In the genomic region with DNA sequence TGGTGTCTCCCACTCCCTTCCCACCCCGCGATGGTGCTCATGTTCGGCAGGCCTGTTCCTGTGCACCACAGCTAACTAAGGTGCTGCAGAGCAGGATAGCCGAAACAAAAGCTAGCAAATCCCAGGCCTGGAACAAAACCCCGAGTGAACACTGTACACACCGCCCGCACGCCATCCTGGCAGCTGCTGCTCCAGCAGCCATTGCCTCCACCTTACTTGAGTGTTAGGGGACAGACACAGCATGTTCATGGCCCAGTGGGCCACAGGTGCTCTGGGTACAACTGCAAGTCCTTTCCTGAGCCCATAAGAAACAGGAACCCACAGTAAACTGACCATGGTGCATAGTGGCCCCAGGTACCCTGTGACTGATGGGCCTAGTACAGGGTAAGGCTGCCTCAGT, we compare ENCODE assay signal across 31 mouse cellular contexts. TPM values are rescaled to one million over a fixed set of nuclear protein-coding genes. Genes with fewer than 3 reads are reported as not detected.
A peak's percentile ranks its signal among the peaks of the same experiment; 100 is the strongest.
DNase-seq lines count a peak whose midpoint lies in the region; ATAC-seq and TF ChIP-seq lines count a peak whose summit lies in the region.
"Had no signal": no experiment of that assay in that cellular context is flagged by ENCODE, and none has a peak within 500 bp of the region (broad histone marks: within the 10 kb centered on the region; RNA-seq: fewer than 3 reads in every experiment).

No protein-coding gene starts in this region.

- no peak overlapping the region for H3K4me3 ChIP-seq in forebrain, embryonic 12.5 days (replicated peaks)
- no peak overlapping the region for H3K4me3 ChIP-seq in forebrain, embryonic 11.5 days (ENCODE audit: low read depth, low read length)
- H3K4me3 ChIP-seq in hindbrain, embryonic 13.5 days = no peak overlapping the region
- H3K4me3 ChIP-seq in hindbrain, embryonic 11.5 days (ENCODE audit: low read depth, low read length) = no peak overlapping the region
- H3K4me3 ChIP-seq in midbrain, embryonic 10.5 days = 0 out of 2 replicates have a peak overlapping the region, but pooled peaks have one; percentile 11
- no peak overlapping the region for H3K4me3 ChIP-seq in midbrain, embryonic 11.5 days (ENCODE audit: low read depth, low read length)
- H3K4me3 ChIP-seq in MEL (ENCODE audit: control insufficient read depth in 1 of 2, insufficient read depth in 1 of 2, low read depth in 2 of 2, low read length in 2 of 2) = no peak overlapping the region
- H3K4me3 ChIP-seq: embryonic facial prominence, embryonic 13.5 days; hindbrain, embryonic 15.5 days; limb, embryonic 15.5 days; neural tube, embryonic 13.5 days had no signal

- peak overlapping the region; percentile 22; the same call in 1 of the 2 replicates for H3K9ac ChIP-seq in forebrain, embryonic 12.5 days
- no peak overlapping the region for H3K9ac ChIP-seq in forebrain, embryonic 11.5 days (ENCODE audit: low read length)
- no peak overlapping the region for H3K9ac ChIP-seq in hindbrain, embryonic 13.5 days
- H3K9ac ChIP-seq in hindbrain, embryonic 11.5 days (ENCODE audit: low read depth, low read length) = no peak overlapping the region
- H3K9ac ChIP-seq in midbrain, embryonic 11.5 days (ENCODE audit: low read length) = no peak overlapping the region
- H3K9ac ChIP-seq in MEL (ENCODE audit: control insufficient read depth, low read depth, low read length, poor library complexity, severe bottlenecking) = no peak overlapping the region
- H3K9ac ChIP-seq: embryonic facial prominence, embryonic 13.5 days; hindbrain, embryonic 15.5 days; limb, embryonic 15.5 days; neural tube, embryonic 13.5 days had no signal

- H3K79me2 ChIP-seq in MEL (ENCODE audit: control insufficient read depth, insufficient read depth, low read length, poor library complexity) = peaks cover 33% of the 10 kb centered on the region

- peaks cover 23% of the 10 kb centered on the region for H3K4me1 ChIP-seq in forebrain, embryonic 12.5 days
- H3K4me1 ChIP-seq in forebrain, embryonic 11.5 days (replicated peaks; ENCODE audit: control insufficient read depth, insufficient read depth, low read length) = peaks cover 13% of the 10 kb centered on the region; the same call in 1 of the 2 replicates
- H3K4me1 ChIP-seq in hindbrain, embryonic 13.5 days (replicated peaks) = peaks cover 33% of the 10 kb centered on the region
- H3K4me1 ChIP-seq in hindbrain, embryonic 11.5 days (replicated peaks; ENCODE audit: control insufficient read depth, insufficient read depth, low read length) = peaks cover 11% of the 10 kb centered on the region
- H3K4me1 ChIP-seq in midbrain, embryonic 10.5 days = peaks cover 30% of the 10 kb centered on the region
- peaks cover 18% of the 10 kb centered on the region for H3K4me1 ChIP-seq in midbrain, embryonic 11.5 days (ENCODE audit: control insufficient read depth, insufficient read depth, low read length)
- H3K4me1 ChIP-seq in MEL (ENCODE audit: control insufficient read depth in 1 of 2, insufficient read depth in 2 of 2, low read length in 2 of 2) = peaks cover 0 to 6% of the 10 kb centered on the region in 2 experiments; a peak in 2 of 4 replicates

- peak in 1 of 2 experiments; percentile 46; a peak in 1 of 4 replicates for TF ChIP-seq POLR2A in MEL (IDR thresholded peaks at IDR 0.05; ENCODE audit: control insufficient read depth in 1 of 2, insufficient read depth in 1 of 2, low read depth in 1 of 2, low read length in 2 of 2, poor library complexity in 1 of 2)

- no peaks in the 10 kb centered on the region for H3K9me3 ChIP-seq in forebrain, embryonic 12.5 days
- no peaks in the 10 kb centered on the region for H3K9me3 ChIP-seq in forebrain, embryonic 11.5 days (ENCODE audit: control insufficient read depth, low read length)
- H3K9me3 ChIP-seq in hindbrain, embryonic 13.5 days = no peaks in the 10 kb centered on the region
- no peaks in the 10 kb centered on the region for H3K9me3 ChIP-seq in hindbrain, embryonic 11.5 days (ENCODE audit: control insufficient read depth, low read length)
- no peaks in the 10 kb centered on the region for H3K9me3 ChIP-seq in midbrain, embryonic 10.5 days (replicated peaks)
- H3K9me3 ChIP-seq in midbrain, embryonic 11.5 days (ENCODE audit: control insufficient read depth, low read length) = no peaks in the 10 kb centered on the region
- H3K9me3 ChIP-seq in MEL (replicated peaks; ENCODE audit: insufficient read depth, low read length) = no peaks in the 10 kb centered on the region
- H3K9me3 ChIP-seq: embryonic facial prominence, embryonic 13.5 days; hindbrain, embryonic 15.5 days; limb, embryonic 15.5 days; neural tube, embryonic 13.5 days had no signal

- ATAC-seq in forebrain, embryonic 12.5 days (ENCODE audit: low FRiP score) = no peak
- no peak for ATAC-seq in forebrain, embryonic 11.5 days (replicated peaks; ENCODE audit: low FRiP score)
- ATAC-seq in hindbrain, embryonic 13.5 days (ENCODE audit: low FRiP score) = no peak
- ATAC-seq in hindbrain, embryonic 11.5 days (ENCODE audit: low FRiP score) = no peak
- ATAC-seq in midbrain, embryonic 11.5 days (ENCODE audit: low FRiP score) = no peak
- ATAC-seq: activated CD4-positive, CD25-positive, alpha-beta regulatory T cell, adult 4 months; CD4-positive, CD25-positive, alpha-beta regulatory T cell, adult 4 months; forebrain, embryonic 14.5 days; inflammation-experienced regulatory T-cells, adult 6 months had no signal

- H3K36me3 ChIP-seq in forebrain, embryonic 12.5 days (replicated peaks) = peaks cover 66% of the 10 kb centered on the region
- H3K36me3 ChIP-seq in forebrain, embryonic 11.5 days (ENCODE audit: control insufficient read depth, insufficient read depth, low read length) = peaks cover 25% of the 10 kb centered on the region
- peaks cover 68% of the 10 kb centered on the region for H3K36me3 ChIP-seq in hindbrain, embryonic 13.5 days
- H3K36me3 ChIP-seq in hindbrain, embryonic 11.5 days (ENCODE audit: control insufficient read depth, insufficient read depth, low read length) = peaks cover 20% of the 10 kb centered on the region
- peaks cover 69% of the 10 kb centered on the region for H3K36me3 ChIP-seq in midbrain, embryonic 10.5 days
- H3K36me3 ChIP-seq in midbrain, embryonic 11.5 days (ENCODE audit: control insufficient read depth, insufficient read depth, low read length) = peaks cover 28% of the 10 kb centered on the region
- peaks cover 7 to 8% of the 10 kb centered on the region in 2 experiments; a peak in 3 of 4 replicates for H3K36me3 ChIP-seq in MEL (ENCODE audit: control insufficient read depth in 1 of 2, insufficient read depth in 2 of 2, low read length in 2 of 2)

- TF ChIP-seq EP300 in MEL (IDR thresholded peaks at IDR 0.05; ENCODE audit: low read depth in 1 of 2, low read length in 2 of 2) = no peak

- no peak for TF ChIP-seq CTCF in MEL (IDR thresholded peaks at IDR 0.05 in 2 of 3, conservative IDR thresholded peaks at IDR 0.05 in 1 of 3; ENCODE audit: control insufficient read depth in 1 of 3, insufficient read depth in 1 of 3, low read depth in 2 of 3, low read length in 3 of 3, poor library complexity in 1 of 3, severe bottlenecking in 1 of 3)

- H3K27me3 ChIP-seq in forebrain, embryonic 12.5 days = no peaks in the 10 kb centered on the region
- H3K27me3 ChIP-seq in forebrain, embryonic 11.5 days (ENCODE audit: control insufficient read depth, insufficient read depth, low read length) = no peaks in the 10 kb centered on the region
- no peaks in the 10 kb centered on the region for H3K27me3 ChIP-seq in hindbrain, embryonic 13.5 days
- no peaks in the 10 kb centered on the region for H3K27me3 ChIP-seq in hindbrain, embryonic 11.5 days (ENCODE audit: control insufficient read depth, insufficient read depth, low read length)
- no peaks in the 10 kb centered on the region for H3K27me3 ChIP-seq in midbrain, embryonic 10.5 days (ENCODE audit: low read depth, poor library complexity, severe bottlenecking)
- no peaks in the 10 kb centered on the region for H3K27me3 ChIP-seq in midbrain, embryonic 11.5 days (ENCODE audit: control insufficient read depth, insufficient read depth, low read length)
- no peaks in the 10 kb centered on the region for H3K27me3 ChIP-seq in MEL (ENCODE audit: control insufficient read depth in 1 of 2, insufficient read depth in 2 of 2, low read length in 2 of 2)
- H3K27me3 ChIP-seq: embryonic facial prominence, embryonic 13.5 days; hindbrain, embryonic 15.5 days; limb, embryonic 15.5 days; neural tube, embryonic 13.5 days had no signal

- WGBS in forebrain, embryonic 12.5 days = 85% methylated on average over 8 of the region's 8 CpGs
- WGBS in forebrain, embryonic 11.5 days = 87% methylated on average over 8 of the region's 8 CpGs
- WGBS in hindbrain, embryonic 13.5 days = 88% methylated on average over 8 of the region's 8 CpGs
- 91% methylated on average over 8 of the region's 8 CpGs for WGBS in hindbrain, embryonic 11.5 days
- WGBS in midbrain, embryonic 10.5 days = 88% methylated on average over 8 of the region's 8 CpGs
- 95% methylated on average over 8 of the region's 8 CpGs for WGBS in midbrain, embryonic 11.5 days

- no peak overlapping the region for H3K27ac ChIP-seq in forebrain, embryonic 12.5 days
- no peak overlapping the region for H3K27ac ChIP-seq in forebrain, embryonic 11.5 days (ENCODE audit: low read depth, low read length)
- 0 out of 2 replicates have a peak overlapping the region, but pooled peaks have one; percentile 18 for H3K27ac ChIP-seq in hindbrain, embryonic 13.5 days
- no peak overlapping the region for H3K27ac ChIP-seq in hindbrain, embryonic 11.5 days (ENCODE audit: low read depth, low read length)
- H3K27ac ChIP-seq in midbrain, embryonic 10.5 days (replicated peaks) = no peak overlapping the region
- H3K27ac ChIP-seq in midbrain, embryonic 11.5 days (ENCODE audit: low read depth, low read length) = no peak overlapping the region
- no peak overlapping the region for H3K27ac ChIP-seq in MEL (ENCODE audit: control insufficient read depth, low read depth, low read length)
- H3K27ac ChIP-seq: embryonic facial prominence, embryonic 13.5 days; hindbrain, embryonic 15.5 days; limb, embryonic 15.5 days; neural tube, embryonic 13.5 days had no signal

- TF ChIP-seq RAD21 in MEL (IDR thresholded peaks at IDR 0.05; ENCODE audit: low read depth, low read length) = no peak

- no peak overlapping the region for H3K4me2 ChIP-seq in forebrain, embryonic 12.5 days
- no peak overlapping the region for H3K4me2 ChIP-seq in forebrain, embryonic 11.5 days (ENCODE audit: low read depth, low read length, severe bottlenecking)
- no peak overlapping the region for H3K4me2 ChIP-seq in hindbrain, embryonic 13.5 days
- no peak overlapping the region for H3K4me2 ChIP-seq in hindbrain, embryonic 11.5 days (replicated peaks; ENCODE audit: low read depth, low read length)
- no peak overlapping the region for H3K4me2 ChIP-seq in midbrain, embryonic 11.5 days
- H3K4me2 ChIP-seq: embryonic facial prominence, embryonic 13.5 days; hindbrain, embryonic 15.5 days; limb, embryonic 15.5 days; neural tube, embryonic 13.5 days had no signal

- DNase-seq in forebrain, embryonic 11.5 days (ENCODE audit: low spot score) = no peak
- DNase-seq in hindbrain, embryonic 11.5 days (ENCODE audit: low spot score) = no peak
- DNase-seq in midbrain, embryonic 10.5 days (ENCODE audit: low spot score) = no peak
- DNase-seq in midbrain, embryonic 11.5 days (ENCODE audit: low spot score, missing footprints) = no peak
- DNase-seq in MEL (ENCODE audit: low read depth, low spot score) = peak; percentile 18
- DNase-seq in adrenal gland, adult 18-20 months (ENCODE audit: low spot score in 2 of 2) = no peak
- DNase-seq: adrenal gland, adult 8-10 months; cerebellum, adult 8-10 months; gastrocnemius, postnatal 14 days; heart, postnatal 14 days; kidney, adult 11 months; kidney, postnatal 36 days; left cerebral cortex, postnatal 4 days; lung, postnatal 36 days; midbrain, embryonic 14.5 days; right cerebral cortex, postnatal 4 days had no signal

RNA-seq across cellular contexts. Expression of a gene that starts 3.2 kb away (rescaled TPM):
- polyA plus RNA-seq in forebrain, embryonic 12.5 days (2016; fragmentation: Nextera tagmentation; extraction: Ambion mirVana) = 77.1 and 89.4 TPM in 2 replicates
- 116 and 119 TPM in 2 replicates for polyA plus RNA-seq in forebrain, embryonic 11.5 days (2014; fragmentation: Nextera tagmentation; extraction: Ambion mirVana)
- 55.9 and 61.6 TPM in 2 replicates for polyA plus RNA-seq in hindbrain, embryonic 13.5 days (2015; fragmentation: Nextera tagmentation; extraction: Ambion mirVana)
- 83.4 and 84.4 TPM in 2 replicates for polyA plus RNA-seq in hindbrain, embryonic 11.5 days (2014; fragmentation: Nextera tagmentation; extraction: Ambion mirVana)
- 108 and 112 TPM in 2 replicates for polyA plus RNA-seq in midbrain, embryonic 10.5 days (2016; fragmentation: Nextera tagmentation; extraction: Ambion mirVana)
- 92.2 and 104 TPM in 2 replicates for polyA plus RNA-seq in midbrain, embryonic 11.5 days (2014; fragmentation: Nextera tagmentation; extraction: Ambion mirVana)
- total RNA-seq in MEL (2012; rRNA removed) = 50.4 and 52.0 TPM in 2 replicates
- 100 to 1,000 TPM in 1 of 2 experiments, not detected in 1; 210 TPM for polyA plus RNA-seq in MEL (2012; ENCODE audit: insufficient read depth in 1 of 2, insufficient read length in 2 of 2, low read depth in 1 of 2, low replicate concordance in 2 of 2, missing spikeins in 1 of 2)
- total RNA-seq in adrenal gland, adult 18-20 months (2021) = 10 to 100 TPM; 47.8 to 50.5 TPM

RNA-seq across cellular contexts. Expression of a gene that starts 3.7 kb away (rescaled TPM):
- 152 and 156 TPM in 2 replicates for polyA plus RNA-seq in forebrain, embryonic 12.5 days (2016; fragmentation: Nextera tagmentation; extraction: Ambion mirVana)
- polyA plus RNA-seq in forebrain, embryonic 11.5 days (2014; fragmentation: Nextera tagmentation; extraction: Ambion mirVana) = 160 and 163 TPM in 2 replicates
- 128 and 132 TPM in 2 replicates for polyA plus RNA-seq in hindbrain, embryonic 13.5 days (2015; fragmentation: Nextera tagmentation; extraction: Ambion mirVana)
- polyA plus RNA-seq in hindbrain, embryonic 11.5 days (2014; fragmentation: Nextera tagmentation; extraction: Ambion mirVana) = 142 and 150 TPM in 2 replicates
- polyA plus RNA-seq in midbrain, embryonic 10.5 days (2016; fragmentation: Nextera tagmentation; extraction: Ambion mirVana) = 184 and 191 TPM in 2 replicates
- 138 and 151 TPM in 2 replicates for polyA plus RNA-seq in midbrain, embryonic 11.5 days (2014; fragmentation: Nextera tagmentation; extraction: Ambion mirVana)
- 79.8 and 86.9 TPM in 2 replicates for total RNA-seq in MEL (2012; rRNA removed)
- 100 to 1,000 TPM in 1 of 2 experiments, not detected in 1; 217 TPM for polyA plus RNA-seq in MEL (2012; ENCODE audit: insufficient read depth in 1 of 2, insufficient read length in 2 of 2, low read depth in 1 of 2, low replicate concordance in 2 of 2, missing spikeins in 1 of 2)
- 10 to 100 TPM; 69.0 to 87.2 TPM for total RNA-seq in adrenal gland, adult 18-20 months (2021)

RNA-seq across cellular contexts. Expression of a gene that starts 10.3 kb away (rescaled TPM):
- 0.15 TPM in 1 of 2 replicates, not detected in the other for polyA plus RNA-seq in forebrain, embryonic 12.5 days (2016; fragmentation: Nextera tagmentation; extraction: Ambion mirVana)
- polyA plus RNA-seq in forebrain, embryonic 11.5 days (2014; fragmentation: Nextera tagmentation; extraction: Ambion mirVana) = 0.15 and 0.16 TPM in 2 replicates
- 0.22 TPM in 1 of 2 replicates, not detected in the other for polyA plus RNA-seq in hindbrain, embryonic 13.5 days (2015; fragmentation: Nextera tagmentation; extraction: Ambion mirVana)
- not detected in 2 replicates for polyA plus RNA-seq in hindbrain, embryonic 11.5 days (2014; fragmentation: Nextera tagmentation; extraction: Ambion mirVana)
- polyA plus RNA-seq in midbrain, embryonic 10.5 days (2016; fragmentation: Nextera tagmentation; extraction: Ambion mirVana) = 0.07 TPM in 1 of 2 replicates, not detected in the other
- polyA plus RNA-seq in midbrain, embryonic 11.5 days (2014; fragmentation: Nextera tagmentation; extraction: Ambion mirVana) = not detected in 2 replicates
- total RNA-seq in MEL (2012; rRNA removed) = 0.42 and 0.59 TPM in 2 replicates
- 1 to 10 TPM in 1 of 2 experiments, not detected in 1; 1.1 TPM for polyA plus RNA-seq in MEL (2012; ENCODE audit: insufficient read depth in 1 of 2, insufficient read length in 2 of 2, low read depth in 1 of 2, low replicate concordance in 2 of 2, missing spikeins in 1 of 2)
- total RNA-seq in adrenal gland, adult 18-20 months (2021) = 1 to 10 TPM in 1 of 2 experiments, under 1 TPM in 1; 0.83 to 1.5 TPM
- total RNA-seq: common myeloid progenitor, adult 5-6 weeks; megakaryocyte, adult 5-6 weeks had no signal
- polyA plus RNA-seq: activated CD4-positive, CD25-positive, alpha-beta regulatory T cell, adult 4 months; CD4-positive, CD25-positive, alpha-beta regulatory T cell, adult 4 months; embryonic facial prominence, embryonic 13.5 days; inflammation-experienced regulatory T-cells, adult 6 months; limb, embryonic 15.5 days; lung, embryonic 16.5 days; midbrain, embryonic 14.5 days had no signal

RNA-seq across cellular contexts. Expression of a gene that starts 18.5 kb away (rescaled TPM):
- 0.27 and 0.36 TPM in 2 replicates for polyA plus RNA-seq in forebrain, embryonic 12.5 days (2016; fragmentation: Nextera tagmentation; extraction: Ambion mirVana)
- polyA plus RNA-seq in forebrain, embryonic 11.5 days (2014; fragmentation: Nextera tagmentation; extraction: Ambion mirVana) = 0.47 and 0.59 TPM in 2 replicates
- 0.56 and 0.95 TPM in 2 replicates for polyA plus RNA-seq in hindbrain, embryonic 13.5 days (2015; fragmentation: Nextera tagmentation; extraction: Ambion mirVana)
- 0.36 and 0.61 TPM in 2 replicates for polyA plus RNA-seq in hindbrain, embryonic 11.5 days (2014; fragmentation: Nextera tagmentation; extraction: Ambion mirVana)
- polyA plus RNA-seq in midbrain, embryonic 10.5 days (2016; fragmentation: Nextera tagmentation; extraction: Ambion mirVana) = 0.44 and 0.71 TPM in 2 replicates
- 0.38 and 0.80 TPM in 2 replicates for polyA plus RNA-seq in midbrain, embryonic 11.5 days (2014; fragmentation: Nextera tagmentation; extraction: Ambion mirVana)
- total RNA-seq in MEL (2012; rRNA removed) = not detected in 2 replicates
- polyA plus RNA-seq in MEL (2012; ENCODE audit: insufficient read depth in 1 of 2, insufficient read length in 2 of 2, low read depth in 1 of 2, low replicate concordance in 2 of 2, missing spikeins in 1 of 2) = under 1 TPM in 1 of 2 experiments, not detected in 1; 0.39 TPM
- 1 to 10 TPM; 4.0 to 7.3 TPM for total RNA-seq in adrenal gland, adult 18-20 months (2021)
- total RNA-seq: common myeloid progenitor, adult 5-6 weeks; granulocyte monocyte progenitor cell, adult 5-6 weeks; heart, postnatal 14 days; megakaryocyte, adult 5-6 weeks had no signal
- polyA plus RNA-seq: activated CD4-positive, CD25-positive, alpha-beta regulatory T cell, adult 4 months; CD4-positive, CD25-positive, alpha-beta regulatory T cell, adult 4 months; inflammation-experienced regulatory T-cells, adult 6 months; spleen, adult 2 months had no signal

RNA-seq across cellular contexts. Expression of a gene that starts 31.7 kb away (rescaled TPM):
- polyA plus RNA-seq in forebrain, embryonic 12.5 days (2016; fragmentation: Nextera tagmentation; extraction: Ambion mirVana) = 1,463 and 1,490 TPM in 2 replicates
- polyA plus RNA-seq in forebrain, embryonic 11.5 days (2014; fragmentation: Nextera tagmentation; extraction: Ambion mirVana) = 1,775 and 1,994 TPM in 2 replicates
- 1,227 and 1,240 TPM in 2 replicates for polyA plus RNA-seq in hindbrain, embryonic 13.5 days (2015; fragmentation: Nextera tagmentation; extraction: Ambion mirVana)
- 1,755 and 1,772 TPM in 2 replicates for polyA plus RNA-seq in hindbrain, embryonic 11.5 days (2014; fragmentation: Nextera tagmentation; extraction: Ambion mirVana)
- polyA plus RNA-seq in midbrain, embryonic 10.5 days (2016; fragmentation: Nextera tagmentation; extraction: Ambion mirVana) = 2,246 and 2,347 TPM in 2 replicates
- 1,723 and 1,824 TPM in 2 replicates for polyA plus RNA-seq in midbrain, embryonic 11.5 days (2014; fragmentation: Nextera tagmentation; extraction: Ambion mirVana)
- 983 and 1,061 TPM in 2 replicates for total RNA-seq in MEL (2012; rRNA removed)
- polyA plus RNA-seq in MEL (2012; ENCODE audit: insufficient read depth in 1 of 2, insufficient read length in 2 of 2, low read depth in 1 of 2, low replicate concordance in 2 of 2, missing spikeins in 1 of 2) = 1,000 to 10,000 TPM in 1 of 2 experiments, not detected in 1; 1,528 TPM
- 100 to 1,000 TPM; 903 to 981 TPM for total RNA-seq in adrenal gland, adult 18-20 months (2021)
